Mouse (Mus musculus): ENCODE measurements around the gene Tmem258. TPM values are rescaled to one million over a fixed set of nuclear protein-coding genes. Genes with fewer than 3 reads are reported as not detected.

Tmem258 gene
- polyA plus RNA-seq, 1 experiment from 2014 or later, result 471 TPM

- H3K4me2 ChIP-seq, result no peak overlapping the region
- 90% methylated on average over 8 of the region's 8 CpGs for WGBS
- peaks cover 33% of the 10 kb centered on the region for H3K4me1 ChIP-seq
- H3K4me3 ChIP-seq, result no peak overlapping the region
- ATAC-seq (ENCODE audit: insufficient number of reproducible peaks, low FRiP score, low TSS enrichment, low read depth), result no peak
- H3K9ac ChIP-seq, result no peak overlapping the region
- H3K27ac ChIP-seq, result no peak overlapping the region
- peaks cover 62% of the 10 kb centered on the region for H3K36me3 ChIP-seq
- no peaks in the 10 kb centered on the region for H3K9me3 ChIP-seq
- H3K27me3 ChIP-seq, result no peaks in the 10 kb centered on the region
Observed at GRCm38 (mm10) chr19:10186569-10186968, 17.2 kb upstream of the Tmem258 start.

GRCm38 (mm10) chr19:10188281-10188811, 15.5 kb upstream of the Tmem258 start:
- no peaks in the 10 kb centered on the region for H3K9me3 ChIP-seq
- H3K4me1 ChIP-seq, result peaks cover 30% of the 10 kb centered on the region
- no peaks in the 10 kb centered on the region for H3K27me3 ChIP-seq
- H3K36me3 ChIP-seq, result peaks cover 80% of the 10 kb centered on the region
- no peak overlapping the region for H3K9ac ChIP-seq
- no peak overlapping the region for H3K4me3 ChIP-seq
- no peak for ATAC-seq (ENCODE audit: insufficient number of reproducible peaks, low FRiP score, low TSS enrichment, low read depth)
- 48% methylated on average over 10 of the region's 10 CpGs for WGBS
- 0 out of 2 replicates have a peak overlapping the region, but pooled peaks have one; percentile 33 for H3K27ac ChIP-seq
- no peak overlapping the region for H3K4me2 ChIP-seq

- Histone ChIP-seq H3K27me3 (no peaks in the 10 kb centered on the region), H3K4me3 (no peak overlapping the region), H3K4me2 (no peak overlapping the region), H3K36me3 (peaks cover 87% of the 10 kb centered on the region), H3K9ac (no peak overlapping the region), H3K4me1 (peaks cover 25% of the 10 kb centered on the region), H3K9me3 (no peaks in the 10 kb centered on the region), H3K27ac (no peak overlapping the region)
- 98% methylated on average over 6 of the region's 6 CpGs for WGBS
- no peak for ATAC-seq (ENCODE audit: insufficient number of reproducible peaks, low FRiP score, low TSS enrichment, low read depth)
Observed at GRCm38 (mm10) chr19:10189022-10189421, 14.8 kb upstream of the Tmem258 start.

GRCm38 (mm10) chr19:10189940-10190339, 13.9 kb upstream of the Tmem258 start:
- H3K4me3 ChIP-seq, result no peak overlapping the region
- 91% methylated on average over 8 of the region's 8 CpGs for WGBS
- H3K4me2 ChIP-seq, result no peak overlapping the region
- no peak overlapping the region for H3K27ac ChIP-seq
- ATAC-seq (ENCODE audit: insufficient number of reproducible peaks, low FRiP score, low TSS enrichment, low read depth), result no peak
- no peaks in the 10 kb centered on the region for H3K9me3 ChIP-seq
- no peak overlapping the region for H3K9ac ChIP-seq
- peaks cover 16% of the 10 kb centered on the region for H3K4me1 ChIP-seq
- H3K36me3 ChIP-seq, result peaks cover 95% of the 10 kb centered on the region
- H3K27me3 ChIP-seq, result no peaks in the 10 kb centered on the region

- H3K27me3 ChIP-seq, result no peaks in the 10 kb centered on the region
- H3K9ac ChIP-seq, result no peak overlapping the region
- peaks cover 94% of the 10 kb centered on the region for H3K36me3 ChIP-seq
- no peaks in the 10 kb centered on the region for H3K9me3 ChIP-seq
- H3K4me3 ChIP-seq, result no peak overlapping the region
- H3K27ac ChIP-seq, result no peak overlapping the region
- WGBS, result 38% methylated on average over 2 of the region's 2 CpGs
- no peak overlapping the region for H3K4me2 ChIP-seq
- no peak for ATAC-seq (ENCODE audit: insufficient number of reproducible peaks, low FRiP score, low TSS enrichment, low read depth)
- H3K4me1 ChIP-seq, result peaks cover 9% of the 10 kb centered on the region; the same call in 1 of the 2 replicates
Observed at GRCm38 (mm10) chr19:10190796-10191195, 13.0 kb upstream of the Tmem258 start.

- H3K4me2 ChIP-seq, result no peak overlapping the region
- no peak for ATAC-seq (ENCODE audit: insufficient number of reproducible peaks, low FRiP score, low TSS enrichment, low read depth)
- WGBS, result 76% methylated on average over 7 of the region's 7 CpGs
Observed at GRCm38 (mm10) chr19:10191326-10191725, 12.5 kb upstream of the Tmem258 start.

GRCm38 (mm10) chr19:10194337-10194736, 9.5 kb upstream of the Tmem258 start:
- Histone ChIP-seq H3K9me3 (no peaks in the 10 kb centered on the region), H3K4me3 (no peak overlapping the region), H3K4me2 (no peak overlapping the region), H3K27me3 (no peaks in the 10 kb centered on the region), H3K9ac (no peak overlapping the region), H3K36me3 (peaks cover 77% of the 10 kb centered on the region), H3K4me1 (no peaks in the 10 kb centered on the region), H3K27ac (no peak overlapping the region)
- no peak for ATAC-seq (ENCODE audit: insufficient number of reproducible peaks, low FRiP score, low TSS enrichment, low read depth)
- 84% methylated on average over 11 of the region's 11 CpGs for WGBS

More at GRCm38 (mm10) chr19:10191326-10191725, 12.5 kb upstream of the Tmem258 start:
- no peak overlapping the region for H3K4me3 ChIP-seq
- peaks cover 8% of the 10 kb centered on the region; the same call in 1 of the 2 replicates for H3K4me1 ChIP-seq
- H3K27me3 ChIP-seq, result no peaks in the 10 kb centered on the region
- no peak overlapping the region for H3K9ac ChIP-seq
- H3K27ac ChIP-seq, result no peak overlapping the region
- H3K9me3 ChIP-seq, result no peaks in the 10 kb centered on the region
- peaks cover 94% of the 10 kb centered on the region for H3K36me3 ChIP-seq

- Histone ChIP-seq H3K36me3 (peaks cover 77% of the 10 kb centered on the region), H3K4me1 (no peaks in the 10 kb centered on the region), H3K27me3 (no peaks in the 10 kb centered on the region), H3K4me3 (no peak overlapping the region), H3K9ac (no peak overlapping the region), H3K27ac (no peak overlapping the region), H3K9me3 (no peaks in the 10 kb centered on the region), H3K4me2 (no peak overlapping the region)
- 78% methylated on average over 5 of the region's 5 CpGs for WGBS
- no peak for ATAC-seq (ENCODE audit: insufficient number of reproducible peaks, low FRiP score, low TSS enrichment, low read depth)
Observed at GRCm38 (mm10) chr19:10195252-10195651, 8.6 kb upstream of the Tmem258 start.

GRCm38 (mm10) chr19:10197130-10197529, 6.7 kb upstream of the Tmem258 start:
- no peak for ATAC-seq (ENCODE audit: insufficient number of reproducible peaks, low FRiP score, low TSS enrichment, low read depth)
- no peaks in the 10 kb centered on the region for H3K27me3 ChIP-seq
- no peak overlapping the region for H3K4me2 ChIP-seq
- no peak overlapping the region for H3K9ac ChIP-seq
- H3K27ac ChIP-seq, result no peak overlapping the region
- no peak overlapping the region for H3K4me3 ChIP-seq
- no peaks in the 10 kb centered on the region for H3K9me3 ChIP-seq
- peaks cover 76% of the 10 kb centered on the region for H3K36me3 ChIP-seq
- H3K4me1 ChIP-seq, result no peaks in the 10 kb centered on the region
- WGBS, result 77% methylated on average over 4 of the region's 4 CpGs

- Histone ChIP-seq H3K4me2 (no peak overlapping the region), H3K9me3 (no peaks in the 10 kb centered on the region), H3K4me3 (no peak overlapping the region), H3K27me3 (no peaks in the 10 kb centered on the region), H3K9ac (no peak overlapping the region), H3K36me3 (peaks cover 65% of the 10 kb centered on the region), H3K4me1 (peaks cover 8% of the 10 kb centered on the region), H3K27ac (no peak overlapping the region)
- 62% methylated on average over 2 of the region's 2 CpGs for whole genome bisulfite sequencing
- ATAC-seq (ENCODE audit: insufficient number of reproducible peaks, low FRiP score, low TSS enrichment, low read depth), result no peak
Observed at GRCm38 (mm10) chr19:10198286-10198685, 5.5 kb upstream of the Tmem258 start.

GRCm38 (mm10) chr19:10198723-10199122, 5.1 kb upstream of the Tmem258 start:
- WGBS, result 26% methylated on average over 3 of the region's 3 CpGs

GRCm38 (mm10) chr19:10203146-10203847, 517 bp upstream of the Tmem258 start:
- Histone ChIP-seq H3K27ac (peak overlapping the region; percentile 83), H3K4me3 (peak overlapping the region; percentile 78), H3K36me3 (peaks cover 50% of the 10 kb centered on the region), H3K4me2 (peak overlapping the region; percentile 76), H3K4me1 (peaks cover 16% of the 10 kb centered on the region), H3K9me3 (no peaks in the 10 kb centered on the region), H3K9ac (peak overlapping the region; percentile 75), H3K27me3 (no peaks in the 10 kb centered on the region)
- 1% methylated on average over 23 of the region's 23 CpGs for WGBS
- ATAC-seq (ENCODE audit: insufficient number of reproducible peaks, low FRiP score, low TSS enrichment, low read depth), result peak; percentile 53

More at GRCm38 (mm10) chr19:10198723-10199122, 5.1 kb upstream of the Tmem258 start:
- H3K9ac ChIP-seq, result no peak overlapping the region
- no peak overlapping the region for H3K4me2 ChIP-seq
- no peak overlapping the region for H3K27ac ChIP-seq
- no peaks in the 10 kb centered on the region for H3K9me3 ChIP-seq
- H3K27me3 ChIP-seq, result no peaks in the 10 kb centered on the region
- no peak overlapping the region for H3K4me3 ChIP-seq
- H3K36me3 ChIP-seq, result peaks cover 60% of the 10 kb centered on the region
- ATAC-seq (ENCODE audit: insufficient number of reproducible peaks, low FRiP score, low TSS enrichment, low read depth), result no peak
- H3K4me1 ChIP-seq, result peaks cover 9% of the 10 kb centered on the region
